Mouse (Mus musculus): ENCODE measurements around the gene Wipi1. TPM values are rescaled to one million over a fixed set of nuclear protein-coding genes. Genes with fewer than 3 reads are reported as not detected.
A peak's percentile ranks its signal among the peaks of the same experiment; 100 is the strongest.
"Not testable (repeated sequence)": the region's sequence is repeated elsewhere in the genome, so short reads cannot be mapped to it uniquely, and the experiment has no call there.

Gene Wipi1
- polyA plus RNA-seq, 1 experiment, result 71.9 TPM

DNA sequence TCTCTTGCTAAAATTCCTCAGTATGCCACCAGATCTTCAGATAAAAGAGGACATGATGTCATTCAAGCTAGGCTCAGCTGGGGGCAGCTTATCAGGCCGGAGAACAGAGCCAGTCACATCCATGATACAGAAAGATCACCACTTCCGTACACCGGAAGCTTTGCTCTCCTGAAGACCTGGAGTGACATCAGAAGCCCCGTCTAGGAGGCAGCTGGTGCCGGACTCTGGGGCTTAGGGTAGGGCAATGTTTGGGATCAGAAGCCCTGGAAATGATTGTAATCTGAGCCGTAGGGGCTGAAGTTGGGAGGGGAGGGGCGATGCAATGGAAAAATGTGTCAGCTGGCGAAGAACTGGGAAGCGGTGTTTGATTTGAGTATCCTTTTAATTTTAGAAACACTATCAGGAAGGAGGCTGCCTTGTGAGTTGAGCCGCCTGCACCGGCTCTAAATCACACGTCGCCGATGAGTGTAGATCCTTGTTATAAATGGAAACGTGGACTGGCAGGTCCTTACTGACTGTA is 10.8 kb upstream of the Wipi1 start:
- Histone ChIP-seq H3K4me3 (no peak overlapping the region), H3K27me3 (ENCODE audit: control insufficient read depth, insufficient read depth, insufficient read length) (no peaks in the 10 kb centered on the region), H3K36me3 (ENCODE audit: control insufficient read depth, insufficient read depth) (no peaks in the 10 kb centered on the region), H3ac (ENCODE audit: control insufficient read depth, insufficient read length) (no peak overlapping the region), H3K79me2 (ENCODE audit: control insufficient read depth, insufficient read depth) (no peaks in the 10 kb centered on the region), H3K4me2 (ENCODE audit: low read depth) (peak overlapping the region; percentile 50)
- no peak for TF ChIP-seq TCF3 (IDR thresholded peaks at IDR 0.05; ENCODE audit: insufficient read length, low read depth)
- TF ChIP-seq TCF12 (IDR thresholded peaks at IDR 0.05; ENCODE audit: insufficient read depth, poor library complexity, severe bottlenecking), result no peak
- TF ChIP-seq REST (IDR thresholded peaks at IDR 0.05; ENCODE audit: insufficient read depth, insufficient read length), result no peak
- peak in 2 of 3 experiments; percentile 2 to 65 for TF ChIP-seq MYOG (IDR thresholded peaks at IDR 0.05; ENCODE audit: control insufficient read depth in 1 of 3, insufficient read depth in 1 of 3, insufficient read length in 2 of 3, low read depth in 2 of 3)
- no peak for TF ChIP-seq MAX (IDR thresholded peaks at IDR 0.05; ENCODE audit: low read depth)
- no peak for TF ChIP-seq SRF (IDR thresholded peaks at IDR 0.05; ENCODE audit: control insufficient read depth, insufficient read length, low read depth)
- peak in 2 of 3 experiments; percentile 23 to 56 for TF ChIP-seq MYOD1 (IDR thresholded peaks at IDR 0.05; ENCODE audit: control insufficient read depth in 1 of 3, insufficient read length in 2 of 3, low read depth in 2 of 3)
- no peak for TF ChIP-seq POLR2AphosphoS2 (IDR thresholded peaks at IDR 0.05; ENCODE audit: insufficient read length, low read depth)
- no peak for TF ChIP-seq E2F4 (IDR thresholded peaks at IDR 0.05; ENCODE audit: insufficient read depth)
- TF ChIP-seq CEBPB (IDR thresholded peaks at IDR 0.05; ENCODE audit: insufficient read depth, poor library complexity, severe bottlenecking), result no peak
- no peak for TF ChIP-seq POLR2A (IDR thresholded peaks at IDR 0.05; ENCODE audit: insufficient read length, low read depth)
- TF ChIP-seq USF1 (IDR thresholded peaks at IDR 0.05; ENCODE audit: low read depth), result no peak

DNA sequence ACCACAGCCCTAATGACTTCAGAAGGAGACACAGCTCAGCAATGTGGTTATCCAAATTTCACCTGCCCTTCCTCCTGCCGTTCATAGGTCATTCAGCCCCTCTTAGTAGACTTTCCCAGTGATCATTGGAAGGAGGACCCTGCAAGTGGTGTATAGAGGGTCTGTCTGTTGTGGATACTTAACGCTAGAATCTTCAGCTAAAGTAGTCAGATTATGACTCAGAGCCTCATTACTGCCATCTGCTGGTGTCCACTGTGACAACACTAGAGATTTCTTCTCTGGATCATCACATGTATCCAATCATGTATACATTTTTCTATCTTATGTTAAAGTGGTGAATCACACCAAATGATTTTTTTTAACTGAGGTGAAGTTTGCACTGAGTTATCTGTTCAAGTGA is 9.4 kb upstream of the Wipi1 start:
- H3K4me3 ChIP-seq, result no peak overlapping the region
- H3K79me2 ChIP-seq (ENCODE audit: control insufficient read depth, insufficient read depth), result no peaks in the 10 kb centered on the region
- peak overlapping the region; percentile 64 for H3K4me2 ChIP-seq (ENCODE audit: low read depth)
- TF ChIP-seq MYOG (IDR thresholded peaks at IDR 0.05; ENCODE audit: control insufficient read depth in 1 of 3, insufficient read depth in 1 of 3, insufficient read length in 2 of 3, low read depth in 2 of 3) (no peak), POLR2AphosphoS2 (IDR thresholded peaks at IDR 0.05; ENCODE audit: insufficient read length, low read depth) (no peak), MAX (IDR thresholded peaks at IDR 0.05; ENCODE audit: low read depth) (no peak), TCF3 (IDR thresholded peaks at IDR 0.05; ENCODE audit: insufficient read length, low read depth) (no peak), TCF12 (IDR thresholded peaks at IDR 0.05; ENCODE audit: insufficient read depth, poor library complexity, severe bottlenecking) (no peak), USF1 (IDR thresholded peaks at IDR 0.05; ENCODE audit: low read depth) (no peak), SRF (IDR thresholded peaks at IDR 0.05; ENCODE audit: control insufficient read depth, insufficient read length, low read depth) (no peak), POLR2A (IDR thresholded peaks at IDR 0.05; ENCODE audit: insufficient read length, low read depth) (no peak), CEBPB (IDR thresholded peaks at IDR 0.05; ENCODE audit: insufficient read depth, poor library complexity, severe bottlenecking) (no peak), MYOD1 (IDR thresholded peaks at IDR 0.05; ENCODE audit: control insufficient read depth in 1 of 3, insufficient read length in 2 of 3, low read depth in 2 of 3) (no peak), E2F4 (IDR thresholded peaks at IDR 0.05; ENCODE audit: insufficient read depth) (no peak), REST (IDR thresholded peaks at IDR 0.05; ENCODE audit: insufficient read depth, insufficient read length) (no peak)
- no peaks in the 10 kb centered on the region for H3K36me3 ChIP-seq (ENCODE audit: control insufficient read depth, insufficient read depth)
- H3K27me3 ChIP-seq (ENCODE audit: control insufficient read depth, insufficient read depth, insufficient read length), result no peaks in the 10 kb centered on the region
- H3ac ChIP-seq (ENCODE audit: control insufficient read depth, insufficient read length), result no peak overlapping the region

DNA sequence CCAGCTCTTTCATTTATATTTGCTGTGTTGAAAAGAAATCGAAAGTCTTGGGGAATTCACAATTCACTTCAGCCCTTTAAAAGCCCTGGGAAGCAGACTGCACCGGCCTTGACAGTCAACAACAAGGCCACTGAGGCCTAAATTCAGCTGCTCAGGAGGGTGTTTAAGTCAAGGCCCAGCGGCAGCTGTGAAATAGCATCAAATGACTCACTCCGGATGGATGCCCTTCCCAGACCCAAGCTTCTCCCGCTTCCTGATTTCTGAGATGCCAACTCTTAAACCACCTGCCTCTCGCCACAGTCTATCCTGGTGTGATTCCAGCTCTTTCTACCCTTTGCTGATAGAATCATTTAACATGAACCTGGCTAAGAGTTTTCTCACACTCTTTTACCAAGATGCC is 8.6 kb upstream of the Wipi1 start:
- Histone ChIP-seq H3K79me2 (ENCODE audit: control insufficient read depth, insufficient read depth) (no peaks in the 10 kb centered on the region), H3K36me3 (ENCODE audit: control insufficient read depth, insufficient read depth) (no peaks in the 10 kb centered on the region), H3K27me3 (ENCODE audit: control insufficient read depth, insufficient read depth, insufficient read length) (no peaks in the 10 kb centered on the region), H3K4me3 (no peak overlapping the region), H3ac (ENCODE audit: control insufficient read depth, insufficient read length) (no peak overlapping the region), H3K4me2 (ENCODE audit: low read depth) (peak overlapping the region; percentile 64)
- TF ChIP-seq E2F4 (IDR thresholded peaks at IDR 0.05; ENCODE audit: insufficient read depth) (no peak), USF1 (IDR thresholded peaks at IDR 0.05; ENCODE audit: low read depth) (no peak), TCF3 (IDR thresholded peaks at IDR 0.05; ENCODE audit: insufficient read length, low read depth) (peak; percentile 64), MYOG (IDR thresholded peaks at IDR 0.05; ENCODE audit: control insufficient read depth in 1 of 3, insufficient read depth in 1 of 3, insufficient read length in 2 of 3, low read depth in 2 of 3) (peak; percentile 57 to 96 (median 88)), REST (IDR thresholded peaks at IDR 0.05; ENCODE audit: insufficient read depth, insufficient read length) (no peak), SRF (IDR thresholded peaks at IDR 0.05; ENCODE audit: control insufficient read depth, insufficient read length, low read depth) (no peak), CEBPB (IDR thresholded peaks at IDR 0.05; ENCODE audit: insufficient read depth, poor library complexity, severe bottlenecking) (no peak), TCF12 (IDR thresholded peaks at IDR 0.05; ENCODE audit: insufficient read depth, poor library complexity, severe bottlenecking) (peak; percentile 91), MYOD1 (IDR thresholded peaks at IDR 0.05; ENCODE audit: control insufficient read depth in 1 of 3, insufficient read length in 2 of 3, low read depth in 2 of 3) (peak; percentile 85 to 97 (median 95)), MAX (IDR thresholded peaks at IDR 0.05; ENCODE audit: low read depth) (no peak)

DNA sequence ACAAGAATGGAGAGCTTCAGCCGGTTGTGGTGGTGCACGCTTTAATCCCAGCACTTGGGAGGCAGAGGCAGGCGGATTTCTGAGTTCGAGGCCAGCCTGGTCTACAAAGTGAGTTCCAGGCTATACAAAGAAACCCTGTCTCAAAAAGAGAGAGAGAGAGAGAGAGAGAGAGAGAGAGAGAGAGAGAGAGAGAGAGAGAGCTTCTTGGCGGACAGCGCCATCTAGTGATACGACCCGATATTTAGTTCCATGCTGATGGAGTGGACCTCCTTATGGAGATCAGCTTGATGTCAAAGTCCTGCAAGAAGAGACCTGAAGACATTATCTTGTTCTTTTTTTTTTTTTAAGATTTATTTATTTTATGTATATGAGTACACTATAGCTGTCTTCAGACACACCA is 7.3 kb upstream of the Wipi1 start:
- not testable (repeated sequence) for H3ac ChIP-seq (ENCODE audit: control insufficient read depth, insufficient read length)

DNA sequence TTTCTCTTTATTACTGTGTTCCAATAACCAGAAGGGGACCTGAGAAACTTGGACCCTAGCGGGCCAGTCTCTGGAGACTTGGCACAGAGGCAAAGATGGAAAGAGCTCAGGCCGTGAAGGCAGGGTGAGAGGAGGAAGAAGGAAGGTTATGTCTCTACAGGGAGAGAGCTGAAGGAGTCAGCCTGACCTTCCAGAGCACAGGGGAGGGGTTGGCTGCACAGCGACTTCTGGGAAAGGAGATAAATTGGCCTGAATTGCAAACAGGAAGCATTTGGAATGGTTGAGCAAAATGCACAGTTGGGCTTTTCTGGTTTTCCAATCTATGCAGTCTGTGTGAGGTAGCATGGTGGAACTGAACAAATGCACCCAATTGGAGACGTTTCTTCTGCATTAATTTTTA is 5.0 kb upstream of the Wipi1 start:
- Histone ChIP-seq H3K27me3 (ENCODE audit: control insufficient read depth, insufficient read depth, insufficient read length) (no peaks in the 10 kb centered on the region), H3K4me2 (ENCODE audit: low read depth) (no peak overlapping the region), H3K36me3 (ENCODE audit: control insufficient read depth, insufficient read depth) (no peaks in the 10 kb centered on the region)

More for the DNA sequence above, 7.3 kb upstream of the Wipi1 start:
- not testable (repeated sequence) for H3K79me2 ChIP-seq (ENCODE audit: control insufficient read depth, insufficient read depth); H3K27me3 ChIP-seq (ENCODE audit: control insufficient read depth, insufficient read depth, insufficient read length); H3K36me3 ChIP-seq (ENCODE audit: control insufficient read depth, insufficient read depth); H3K4me2 ChIP-seq (ENCODE audit: low read depth); H3K4me3 ChIP-seq

More for the DNA sequence above, 5.0 kb upstream of the Wipi1 start:
- Histone ChIP-seq H3K79me2 (ENCODE audit: control insufficient read depth, insufficient read depth) (no peaks in the 10 kb centered on the region), H3ac (ENCODE audit: control insufficient read depth, insufficient read length) (no peak overlapping the region), H3K4me3 (no peak overlapping the region)
- TF ChIP-seq CEBPB (IDR thresholded peaks at IDR 0.05; ENCODE audit: insufficient read depth, poor library complexity, severe bottlenecking) (no peak), POLR2AphosphoS2 (IDR thresholded peaks at IDR 0.05; ENCODE audit: insufficient read length, low read depth) (no peak), TCF12 (IDR thresholded peaks at IDR 0.05; ENCODE audit: insufficient read depth, poor library complexity, severe bottlenecking) (no peak), POLR2A (IDR thresholded peaks at IDR 0.05; ENCODE audit: insufficient read length, low read depth) (no peak), REST (IDR thresholded peaks at IDR 0.05; ENCODE audit: insufficient read depth, insufficient read length) (no peak), MAX (IDR thresholded peaks at IDR 0.05; ENCODE audit: low read depth) (no peak), MYOG (IDR thresholded peaks at IDR 0.05; ENCODE audit: control insufficient read depth in 1 of 3, insufficient read depth in 1 of 3, insufficient read length in 2 of 3, low read depth in 2 of 3) (no peak), SRF (IDR thresholded peaks at IDR 0.05; ENCODE audit: control insufficient read depth, insufficient read length, low read depth) (no peak), TCF3 (IDR thresholded peaks at IDR 0.05; ENCODE audit: insufficient read length, low read depth) (no peak), MYOD1 (IDR thresholded peaks at IDR 0.05; ENCODE audit: control insufficient read depth in 1 of 3, insufficient read length in 2 of 3, low read depth in 2 of 3) (no peak), E2F4 (IDR thresholded peaks at IDR 0.05; ENCODE audit: insufficient read depth) (no peak)
